Mouse (Mus musculus) liver, adult 2 months (tissue): ENCODE results near the gene Mex3d.

Experiments
- CTCF ChIP-seq: fragments of 200-500 bp; IDR thresholded peaks from 2 replicates; pipeline ENCODE4 v1.5.1; 2011; ENCODE audit warnings: low read depth, low read length, control low read depth
- POLR2A ChIP-seq: fragments of 200-500 bp; IDR thresholded peaks from 2 replicates; pipeline ENCODE4 v1.6.1; 2011; ENCODE audit warnings: low read length, control low read depth; ENCODE audit not compliant: insufficient read depth; ENCODE audit errors: extremely low read depth

- no peak for TF ChIP-seq CTCF
- TF ChIP-seq POLR2A, result no peak
These were observed 44.6 kb downstream of the Mex3d start for GRCm38 (mm10) chr10:80342749-80343424.
